Mouse (Mus musculus) CH12.LX (cell line): ENCODE data around the gene Rap1gds1. TPM values are rescaled to one million over a fixed set of nuclear protein-coding genes. Genes with fewer than 3 reads are reported as not detected.

ENCODE experiments used
- DNase-seq: peaks from one replicate; pipeline ENCODE4 v3.0.0-alpha.2; 2013; ENCODE audit errors: extremely low read depth
- H3K27ac ChIP-seq: 2 replicates; pipeline ENCODE4 v1.5.1; 2012; ENCODE audit warnings: low read depth, mild to moderate bottlenecking, control low read depth, moderate library complexity; ENCODE audit not compliant: insufficient read depth
- H3K27me3 ChIP-seq: replicated peaks from 2 replicates; pipeline ENCODE3; 2012; ENCODE audit warnings: inconsistent platforms
- H3K36me3 ChIP-seq, 2 experiments: replicated peaks in 1 of 2; 2 replicates each; pipeline versions ENCODE3 to v1.6.1; 2012; ENCODE audit warnings: inconsistent platforms in 1 of 2, low read length in 1 of 2, mild to moderate bottlenecking in 1 of 2, mixed read lengths in 1 of 2, moderate library complexity in 1 of 2; ENCODE audit not compliant: control insufficient read depth in 1 of 2, insufficient read depth in 1 of 2
- H3K4me1 ChIP-seq, 2 experiments: 2 replicates each; pipeline ENCODE4 v1.6.1; 2012; ENCODE audit warnings: inconsistent platforms in 1 of 2, moderate library complexity in 1 of 2; ENCODE audit not compliant: insufficient read depth in 2 of 2, control insufficient read depth in 1 of 2
- H3K4me2 ChIP-seq: 2 replicates; pipeline ENCODE4 v1.6.1; 2012; ENCODE audit warnings: low read depth, mild to moderate bottlenecking, control low read depth; ENCODE audit not compliant: poor library complexity, insufficient read depth, severe bottlenecking
- H3K4me3 ChIP-seq, 3 experiments: fragments of 150-350 bp in 1 of 3; sonication (generic) in 1 of 3; replicated peaks in 1 of 3; 2 replicates each; pipeline versions ENCODE3 to v1.5.1; 2011 to 2012; ENCODE audit warnings: low read depth in 2 of 3, low read length in 2 of 3, mild to moderate bottlenecking in 2 of 3, moderate library complexity in 2 of 3, control low read depth in 1 of 3, improper control_type of control experiment in 1 of 3, inconsistent platforms in 1 of 3, mixed read lengths in 1 of 3; ENCODE audit not compliant: poor library complexity in 1 of 3
- H3K79me2 ChIP-seq: replicated peaks from 2 replicates; pipeline ENCODE4 v1.6.1; 2012; ENCODE audit warnings: mild to moderate bottlenecking, moderate library complexity; ENCODE audit not compliant: control insufficient read depth, poor library complexity, insufficient read depth, severe bottlenecking; ENCODE audit errors: extremely low read depth
- H3K9ac ChIP-seq: 2 replicates; pipeline ENCODE4 v1.6.1; 2012; ENCODE audit warnings: low read depth, mild to moderate bottlenecking, control low read depth, moderate library complexity; ENCODE audit not compliant: insufficient read depth
- H3K9me3 ChIP-seq: replicated peaks from 2 replicates; pipeline ENCODE3; 2012; ENCODE audit warnings: low read length, inconsistent platforms, mixed read lengths
- BHLHE40 ChIP-seq: IDR thresholded peaks from 2 replicates; pipeline ENCODE4 v1.6.1; 2011; ENCODE audit warnings: mild to moderate bottlenecking, low read depth, low read length, improper control_type of control experiment
- CHD1 ChIP-seq: IDR thresholded peaks from 2 replicates; pipeline ENCODE4 v1.6.1; 2012; ENCODE audit warnings: low read depth, low read length, improper control_type of control experiment, inconsistent platforms
- CHD2 ChIP-seq: IDR thresholded peaks from 2 replicates; pipeline ENCODE4 v1.6.1; 2011; ENCODE audit warnings: low read length, improper control_type of control experiment
- CTCF ChIP-seq, 2 experiments: IDR thresholded peaks in 1 of 2; conservative IDR thresholded peaks in 1 of 2; 2 replicates each; pipeline ENCODE4 v1.5.1; 2011 to 2012; ENCODE audit warnings: low read depth in 2 of 2, low read length in 2 of 2, improper control_type of control experiment in 1 of 2, inconsistent platforms in 1 of 2, mild to moderate bottlenecking in 1 of 2, moderate library complexity in 1 of 2
- E2F4 ChIP-seq: IDR thresholded peaks from 2 replicates; pipeline ENCODE4 v1.6.1; 2011; ENCODE audit warnings: low read depth, low read length, improper control_type of control experiment; ENCODE audit not compliant: insufficient replicate concordance
- ELF1 ChIP-seq: IDR thresholded peaks from 2 replicates; pipeline ENCODE4 v1.6.1; 2014; ENCODE audit warnings: low read depth, mild to moderate bottlenecking, inconsistent platforms, low read length, improper control_type of control experiment
- HCFC1 ChIP-seq: IDR thresholded peaks from 2 replicates; pipeline ENCODE4 v1.6.1; 2012; ENCODE audit warnings: low read depth, mild to moderate bottlenecking, inconsistent platforms, low read length, improper control_type of control experiment
- IRF4 ChIP-seq: IDR thresholded peaks from 2 replicates; pipeline ENCODE4 v1.6.1; 2014; ENCODE audit warnings: low read depth, mild to moderate bottlenecking, inconsistent platforms, low read length, improper control_type of control experiment
- JUN ChIP-seq: IDR thresholded peaks from 2 replicates; pipeline ENCODE4 v1.6.1; 2011; ENCODE audit warnings: low read depth, mild to moderate bottlenecking, low read length, improper control_type of control experiment, moderate library complexity; ENCODE audit not compliant: insufficient read depth
- JUND ChIP-seq: conservative IDR thresholded peaks from 2 replicates; pipeline ENCODE4 v1.6.1; 2011; ENCODE audit warnings: low read depth, low read length, improper control_type of control experiment
- KAT2A ChIP-seq: IDR thresholded peaks from 2 replicates; pipeline ENCODE4 v1.6.1; 2012; ENCODE audit warnings: low read length, improper control_type of control experiment, inconsistent platforms; ENCODE audit not compliant: insufficient replicate concordance
- MAFK ChIP-seq: IDR thresholded peaks from 2 replicates; pipeline ENCODE4 v1.6.1; 2011; ENCODE audit warnings: low read length, improper control_type of control experiment; ENCODE audit not compliant: insufficient replicate concordance
- MEF2A ChIP-seq: IDR thresholded peaks from 2 replicates; pipeline ENCODE4 v1.6.1; 2014; ENCODE audit warnings: low read depth, mild to moderate bottlenecking, inconsistent platforms, low read length, improper control_type of control experiment, borderline replicate concordance
- MXI1 ChIP-seq: IDR thresholded peaks from 2 replicates; pipeline ENCODE4 v1.6.1; 2011; ENCODE audit warnings: mild to moderate bottlenecking, low read depth, low read length, improper control_type of control experiment
- MYC ChIP-seq: IDR thresholded peaks from 2 replicates; pipeline ENCODE4 v1.6.1; 2011; ENCODE audit warnings: low read depth, mild to moderate bottlenecking, improper control_type of control experiment, low read length
- NRF1 ChIP-seq: IDR thresholded peaks from 2 replicates; pipeline ENCODE4 v1.6.1; 2014; ENCODE audit warnings: low read depth, mild to moderate bottlenecking, inconsistent platforms, low read length, improper control_type of control experiment, moderate library complexity
- PAX5 ChIP-seq: IDR thresholded peaks from 2 replicates; pipeline ENCODE4 v1.6.1; 2012; ENCODE audit warnings: low read length, inconsistent platforms, mixed read lengths
- POLR2A ChIP-seq: IDR thresholded peaks from 2 replicates; pipeline ENCODE4 v1.6.1; 2011; ENCODE audit warnings: low read depth, mild to moderate bottlenecking, improper control_type of control experiment, low read length
- POLR2AphosphoS2 ChIP-seq: IDR thresholded peaks from 2 replicates; pipeline ENCODE4 v1.6.1; 2011; ENCODE audit warnings: low read depth, low read length, improper control_type of control experiment
- RAD21 ChIP-seq: IDR thresholded peaks from 2 replicates; pipeline ENCODE4 v1.6.1; 2011; ENCODE audit warnings: low read depth, mild to moderate bottlenecking, low read length, improper control_type of control experiment, moderate library complexity
- RCOR1 ChIP-seq: conservative IDR thresholded peaks from 2 replicates; pipeline ENCODE4 v1.6.1; 2012; ENCODE audit warnings: low read depth, mild to moderate bottlenecking, inconsistent platforms, low read length, improper control_type of control experiment
- SIN3A ChIP-seq: IDR thresholded peaks from 2 replicates; pipeline ENCODE4 v1.6.1; 2012; ENCODE audit warnings: low read length, improper control_type of control experiment, inconsistent platforms
- SMC3 ChIP-seq: IDR thresholded peaks from 2 replicates; pipeline ENCODE4 v1.6.1; 2011; ENCODE audit warnings: low read depth, low read length, improper control_type of control experiment
- TBP ChIP-seq: conservative IDR thresholded peaks from 2 replicates; pipeline ENCODE4 v1.6.1; 2011; ENCODE audit warnings: low read depth, low read length, improper control_type of control experiment
- UBTF ChIP-seq: IDR thresholded peaks from 2 replicates; pipeline ENCODE4 v1.6.1; 2012; ENCODE audit warnings: low read depth, mild to moderate bottlenecking, inconsistent platforms, low read length, improper control_type of control experiment, moderate library complexity
- USF2 ChIP-seq: conservative IDR thresholded peaks from 2 replicates; pipeline ENCODE4 v1.6.1; 2011; ENCODE audit warnings: low read depth, low read length, improper control_type of control experiment
- dilution Hi-C: fragments of 300-500 bp; cut with MboI; formaldehyde crosslinking; loops from 2 replicates; pipeline ENCODE4 v1.14.3; 2020; ENCODE audit warnings: low sequenced_read_pairs; ENCODE audit not compliant: extremely low pct_unique_long_range_greater_than_20kb, extremely low pct_ligation_motif_present
- in situ Hi-C: fragments of 300-500 bp; cut with MboI; formaldehyde crosslinking; loops from 3 replicates; pipeline ENCODE4 v1.14.3; 2019; ENCODE audit warnings: low sequenced_read_pairs, low pct_ligation_motif_present, low pct_unique_long_range_greater_than_20kb, mixed read lengths
- polyA plus RNA-seq: library from polyadenylated mRNA; unstranded; fragments of >175 nt; gene quantifications from 2 replicates; pipeline ENCODE4 v1.2.1, GENCODE M21; 2012; ENCODE audit warnings: low read depth; ENCODE audit not compliant: insufficient read length
- total RNA-seq, 2 experiments: library from RNA; depleted of rRNA; stranded (reverse); fragments of 300-350 nt in 1 of 2; fragments of >200 nt in 1 of 2; gene quantifications; 2 replicates each; pipeline ENCODE4 v1.2.3; 2012 to 2014

Rap1gds1 gene
- total and polyA plus RNA-seq, 3 experiments: 24.4 to 36.7 (median 26.3) TPM

GRCm38 (mm10) chr3:139083778-139084539 is 9.0 kb upstream of the Rap1gds1 start:
- Histone ChIP-seq H3K4me2 (no peak overlapping the region), H3K9ac (no peak overlapping the region), H3K27me3 (no peaks in the 10 kb centered on the region), H3K36me3 (no peaks in the 10 kb centered on the region), H3K27ac (no peak overlapping the region), H3K4me1 (peaks cover 9 to 20% of the 10 kb centered on the region in 2 experiments), H3K4me3 (no peak overlapping the region), H3K9me3 (peaks cover 6% of the 10 kb centered on the region), H3K79me2 (no peaks in the 10 kb centered on the region)
- in situ Hi-C loops: no loop called here
- TF ChIP-seq CHD1 (no peak), UBTF (no peak), JUN (no peak), NRF1 (no peak), PAX5 (no peak), USF2 (no peak), HCFC1 (no peak), RCOR1 (no peak), BHLHE40 (no peak), SMC3 (no peak), SIN3A (no peak), CHD2 (no peak), RAD21 (no peak), KAT2A (no peak), CTCF (conservative IDR thresholded peaks at IDR 0.05 in 1 of 2, IDR thresholded peaks at IDR 0.05 in 1 of 2; ENCODE audit: low read depth in 2 of 2, low read length in 2 of 2) (no peak), JUND (no peak)
- dilution Hi-C loops: no loop called here
- no peak for DNase-seq

- H3K27me3 ChIP-seq: no peaks in the 10 kb centered on the region
- no peak overlapping the region for H3K27ac ChIP-seq
- H3K4me3 ChIP-seq: no peak overlapping the region
- in situ Hi-C loops (no loop called here), dilution Hi-C loops (no loop called here)
- H3K9me3 ChIP-seq: peaks cover 10% of the 10 kb centered on the region
- H3K4me2 ChIP-seq: peak overlapping the region; percentile 2; the same call in 1 of the 2 replicates
- no peaks in the 10 kb centered on the region for H3K79me2 ChIP-seq
- peak; percentile 60 for DNase-seq
- peaks cover 7 to 21% of the 10 kb centered on the region in 2 experiments for H3K4me1 ChIP-seq
- H3K9ac ChIP-seq: no peak overlapping the region
- H3K36me3 ChIP-seq: no peaks in the 10 kb centered on the region
- no peak for TF ChIP-seq POLR2A
- TF ChIP-seq UBTF: no peak
- TF ChIP-seq E2F4: no peak
- TF ChIP-seq MXI1: no peak
- TF ChIP-seq CTCF (conservative IDR thresholded peaks at IDR 0.05 in 1 of 2, IDR thresholded peaks at IDR 0.05 in 1 of 2; ENCODE audit: low read depth in 2 of 2, low read length in 2 of 2): no peak
- TF ChIP-seq ELF1: no peak
- TF ChIP-seq TBP: no peak
- TF ChIP-seq NRF1: no peak
- TF ChIP-seq MYC: no peak
- no peak for TF ChIP-seq BHLHE40
- TF ChIP-seq MEF2A: no peak
- no peak for TF ChIP-seq HCFC1
- TF ChIP-seq IRF4: no peak
- TF ChIP-seq MAFK: no peak
- no peak for TF ChIP-seq CHD2
- TF ChIP-seq POLR2AphosphoS2: no peak
- no peak for TF ChIP-seq USF2
- TF ChIP-seq, all 38 proteins: peak for 0
Measured at GRCm38 (mm10) chr3:139079831-139080230, 4.8 kb upstream of the Rap1gds1 start.
